Mouse (Mus musculus) ES-Bruce4 (cell line): Measurements from ENCODE around the gene Epb41l5. TPM values are rescaled to one million over a fixed set of nuclear protein-coding genes. Genes with fewer than 3 reads are reported as not detected.

Experiments used
- H3K27ac ChIP-seq: 2 replicates; pipeline ENCODE4 v1.5.1; 2012; ENCODE audit warnings: low read length, inconsistent platforms; ENCODE audit not compliant: insufficient read depth
- H3K27me3 ChIP-seq: 2 replicates; pipeline ENCODE4 v1.6.1; 2012; ENCODE audit warnings: mild to moderate bottlenecking, low read length, inconsistent platforms; ENCODE audit not compliant: control insufficient read depth, poor library complexity, insufficient read depth, severe bottlenecking
- H3K36me3 ChIP-seq: 2 replicates; pipeline ENCODE4 v1.6.1; 2012; ENCODE audit warnings: inconsistent platforms, mild to moderate bottlenecking, low read length, moderate library complexity; ENCODE audit not compliant: control insufficient read depth, poor library complexity, insufficient read depth, severe bottlenecking
- H3K4me1 ChIP-seq: one replicate; pipeline ENCODE4 v1.8.1; 2011; ENCODE audit warnings: low read length; ENCODE audit not compliant: control insufficient read depth, insufficient read depth
- H3K4me3 ChIP-seq: 2 replicates; pipeline ENCODE4 v1.5.1; 2011; ENCODE audit warnings: low read depth, mild to moderate bottlenecking, low read length
- H3K9ac ChIP-seq: 2 replicates; pipeline ENCODE4 v1.6.1; 2012; ENCODE audit warnings: low read depth, mild to moderate bottlenecking, inconsistent platforms; ENCODE audit not compliant: poor library complexity, severe bottlenecking
- H3K9me3 ChIP-seq: replicated peaks from 2 replicates; pipeline ENCODE4 v1.6.1; 2012; ENCODE audit warnings: mild to moderate bottlenecking, low read length, inconsistent platforms; ENCODE audit not compliant: control insufficient read depth, poor library complexity, insufficient read depth, severe bottlenecking
- CTCF ChIP-seq: IDR thresholded peaks from one replicate; pipeline ENCODE4 v1.8.1; 2011; ENCODE audit warnings: low read depth, low read length
- EP300 ChIP-seq: IDR thresholded peaks from 2 replicates; pipeline ENCODE4 v1.6.1; 2011; ENCODE audit warnings: low read depth, low read length; ENCODE audit not compliant: insufficient read depth
- POLR2A ChIP-seq: IDR thresholded peaks from one replicate; pipeline ENCODE4 v1.8.1; 2011; ENCODE audit warnings: low read length; ENCODE audit not compliant: insufficient read depth
- polyA plus RNA-seq: library from polyadenylated mRNA; stranded (reverse); fragments of >200 nt; gene quantifications from 2 replicates; pipeline ENCODE4 v1.2.4, GENCODE M21; 2011; ENCODE audit warnings: low read depth; ENCODE audit not compliant: missing spikeins, insufficient read depth, insufficient read length

Gene Epb41l5
- polyA plus RNA-seq, result 48.2 and 49.7 TPM in 2 replicates

DNA sequence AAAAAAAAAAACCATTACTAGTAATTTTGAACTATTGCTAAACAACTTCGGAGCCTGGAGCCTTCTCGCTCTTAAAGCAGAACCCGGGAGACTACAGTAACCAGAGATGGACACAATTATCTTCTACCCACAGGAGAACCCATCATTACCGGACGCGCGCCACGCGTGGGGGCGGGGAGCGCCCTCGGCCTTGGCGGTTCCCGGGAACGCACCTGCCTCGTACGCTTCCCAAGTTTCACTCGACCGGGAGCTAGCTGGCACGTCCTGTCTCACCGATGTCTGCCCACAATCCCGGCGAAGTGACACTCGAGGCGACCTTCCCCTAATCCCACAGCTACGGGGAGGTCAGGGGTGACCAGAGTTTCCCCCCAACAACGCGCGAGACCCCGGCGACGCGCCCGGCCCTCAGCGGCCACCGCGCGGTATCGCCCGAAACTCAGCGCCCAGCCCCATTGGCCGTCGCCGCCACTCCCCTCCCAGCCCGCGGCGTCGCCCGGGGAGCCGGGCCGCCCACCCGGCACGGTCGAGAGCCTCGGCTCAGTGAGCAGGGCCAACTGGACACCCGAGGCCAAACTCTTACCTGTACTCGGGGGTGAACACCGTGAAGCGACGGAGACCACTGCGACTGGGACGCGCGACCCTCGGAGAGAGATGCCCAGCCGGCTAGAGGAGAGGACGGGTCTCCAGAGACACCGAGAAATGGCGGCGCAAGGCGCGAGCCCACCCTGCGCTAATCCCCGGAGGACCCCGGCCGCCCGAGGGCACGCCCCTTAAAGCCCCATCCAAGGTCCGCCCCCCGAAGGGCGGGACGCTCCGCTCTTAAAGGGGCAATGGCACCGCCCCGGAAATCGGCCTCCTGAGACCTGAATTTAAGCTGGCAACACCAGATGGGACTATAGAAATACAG is at the start of gene Epb41l5:
TSS of gene Epb41l5 (minus strand) at position 796 of the 907 bp plus-strand sequence.
- Histone ChIP-seq H3K27ac (peak within 1 kb of the TSS; percentile 63; the same call in 1 of the 2 replicates), H3K27me3 (no peaks in the 10 kb centered on the region), H3K4me1 (no peaks in the 10 kb centered on the region), H3K9me3 (no peaks in the 10 kb centered on the region), H3K9ac (peak within 1 kb of the TSS; percentile 61), H3K36me3 (no peaks in the 10 kb centered on the region), H3K4me3 (peak within 1 kb of the TSS; percentile 88)
- TF ChIP-seq CTCF, result no peak
- peak; percentile 71 for TF ChIP-seq POLR2A

DNA sequence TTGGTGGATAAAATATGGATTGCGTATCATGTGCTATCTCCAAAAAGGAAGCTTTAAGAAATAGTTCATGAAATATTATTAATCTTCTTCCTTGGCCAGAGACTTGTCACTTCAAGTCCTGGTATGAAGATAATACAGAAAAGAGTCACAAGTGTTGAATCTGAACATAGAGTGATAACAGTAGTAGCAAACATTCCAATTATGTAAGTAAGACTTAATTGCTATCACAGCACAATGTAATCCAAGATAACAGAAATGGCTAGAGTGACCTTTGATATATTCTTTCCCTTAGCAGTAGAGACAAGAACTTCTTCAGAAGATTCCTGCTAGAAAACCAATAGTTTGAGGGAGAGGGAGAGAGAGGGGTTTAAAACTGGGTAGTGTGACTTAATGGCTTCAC is 48.1 kb upstream of the Epb41l5 start:
- H3K27me3 ChIP-seq, result no peaks in the 10 kb centered on the region
- no peaks in the 10 kb centered on the region for H3K36me3 ChIP-seq
- no peak overlapping the region for H3K9ac ChIP-seq
- no peaks in the 10 kb centered on the region for H3K9me3 ChIP-seq
- TF ChIP-seq EP300, result no peak
- TF ChIP-seq POLR2A, result no peak
- TF ChIP-seq CTCF, result no peak
- no peaks in the 10 kb centered on the region for H3K4me1 ChIP-seq
- H3K4me3 ChIP-seq, result no peak overlapping the region
- no peak overlapping the region for H3K27ac ChIP-seq

DNA sequence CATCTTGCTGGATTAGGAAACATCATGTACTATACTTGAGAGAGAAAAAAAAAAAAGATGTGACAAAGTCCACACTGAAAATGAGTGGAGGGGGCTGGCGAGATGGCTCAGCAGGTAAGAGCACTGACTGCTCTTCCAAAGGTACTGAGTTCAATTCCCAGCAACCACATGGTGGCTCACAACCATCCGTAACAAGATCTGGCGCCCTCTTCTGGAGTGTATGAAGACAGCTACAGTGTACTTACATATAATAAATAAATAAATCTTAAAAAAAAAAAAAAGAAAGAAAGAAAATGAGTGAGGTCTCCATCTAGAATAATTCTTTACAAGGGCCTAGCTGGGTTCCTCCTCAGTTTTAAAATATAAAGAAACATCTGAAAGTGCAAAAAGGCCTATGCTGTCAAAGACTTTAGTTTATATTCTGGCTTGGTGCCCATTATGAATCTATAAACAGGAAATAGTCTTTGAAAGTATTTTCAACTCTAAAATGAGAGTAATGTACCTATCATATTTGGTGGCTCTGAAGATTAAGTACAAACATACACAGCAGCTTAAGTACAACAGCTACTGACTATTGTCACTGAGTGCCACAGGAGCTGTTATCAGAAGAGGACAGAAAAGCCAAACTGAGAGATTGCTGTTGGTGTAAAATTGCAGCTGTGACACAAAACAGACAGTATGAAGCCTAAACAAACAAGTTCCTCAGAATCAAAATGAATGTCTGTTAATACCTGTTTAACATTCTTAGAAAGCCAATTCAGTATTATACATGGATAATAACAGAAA is 37.2 kb upstream of the Epb41l5 start:
- Histone ChIP-seq H3K9me3 (no peaks in the 10 kb centered on the region), H3K4me3 (no peak overlapping the region), H3K27ac (no peak overlapping the region), H3K36me3 (no peaks in the 10 kb centered on the region), H3K9ac (no peak overlapping the region), H3K27me3 (no peaks in the 10 kb centered on the region), H3K4me1 (no peaks in the 10 kb centered on the region)
- no peak for TF ChIP-seq EP300
- no peak for TF ChIP-seq POLR2A
- TF ChIP-seq CTCF, result no peak

DNA sequence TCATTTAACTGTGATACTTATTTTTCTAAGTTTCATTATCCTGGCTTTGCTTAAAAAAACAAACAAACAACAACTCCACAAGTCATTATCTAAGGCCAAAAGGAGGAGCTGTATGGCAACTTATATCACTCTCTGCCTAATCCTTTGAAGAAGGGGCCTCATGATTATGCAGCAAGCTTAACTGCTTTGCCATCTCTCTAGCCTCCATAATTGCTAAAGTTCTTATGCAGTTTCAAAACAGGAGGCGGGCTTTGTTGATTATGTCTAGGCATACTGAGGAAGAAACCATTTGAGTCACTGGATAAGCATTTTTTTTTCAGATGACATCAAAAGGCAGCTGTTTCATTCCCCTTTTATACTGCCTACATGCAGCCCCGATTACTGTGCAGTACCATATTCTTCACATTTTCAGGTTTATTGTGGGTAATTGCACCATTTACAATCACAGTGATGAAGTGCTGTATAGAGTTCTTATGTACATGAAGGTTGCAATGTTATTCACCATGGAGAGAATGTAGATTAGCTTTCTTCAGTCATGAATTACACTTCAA is 32.9 kb upstream of the Epb41l5 start:
- Histone ChIP-seq H3K4me1 (no peaks in the 10 kb centered on the region), H3K9me3 (no peaks in the 10 kb centered on the region), H3K36me3 (peaks cover 4% of the 10 kb centered on the region), H3K9ac (no peak overlapping the region), H3K27ac (no peak overlapping the region), H3K4me3 (no peak overlapping the region), H3K27me3 (no peaks in the 10 kb centered on the region)
- TF ChIP-seq POLR2A (no peak), EP300 (no peak), CTCF (no peak)

DNA sequence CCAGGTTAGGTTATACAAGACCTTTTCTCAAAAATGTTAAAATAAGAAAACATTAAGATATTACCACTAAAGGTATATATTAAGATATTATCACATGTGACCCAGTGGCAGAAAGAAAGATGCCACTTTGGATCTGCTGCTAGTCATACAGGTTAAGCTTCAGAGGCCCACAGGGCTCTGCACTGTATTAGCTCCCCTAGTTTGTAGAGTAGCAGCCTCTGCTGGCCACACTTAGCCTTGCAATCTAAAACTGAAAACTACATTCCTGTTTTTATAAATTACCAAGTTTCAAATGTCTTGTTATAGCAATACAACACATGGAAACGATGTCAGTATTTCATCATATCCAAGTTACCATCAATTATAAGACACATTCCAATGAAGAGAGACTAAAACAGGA is 26.2 kb upstream of the Epb41l5 start:
- no peak overlapping the region for H3K4me3 ChIP-seq
- H3K27ac ChIP-seq, result no peak overlapping the region
- H3K27me3 ChIP-seq, result no peaks in the 10 kb centered on the region
- no peaks in the 10 kb centered on the region for H3K9me3 ChIP-seq
- TF ChIP-seq CTCF (peak; percentile 49), POLR2A (no peak), EP300 (no peak)
- peaks cover 4% of the 10 kb centered on the region for H3K36me3 ChIP-seq
- H3K4me1 ChIP-seq, result no peaks in the 10 kb centered on the region
- H3K9ac ChIP-seq, result no peak overlapping the region
